Mouse (Mus musculus) heart, adult 8-10 months (tissue): Measurements from ENCODE around the gene Shc2. TPM values are rescaled to one million over a fixed set of nuclear protein-coding genes. Genes with fewer than 3 reads are reported as not detected.

Experiments used
- DNase-seq: peaks from one replicate; pipeline ENCODE4 v3.0.0; 2022; ENCODE audit warnings: low spot score
- total RNA-seq, 4 experiments: library from RNA; stranded (reverse); gene quantifications; 2 replicates each; pipeline ENCODE4 v1.2.4; 2022

Gene Shc2
- total RNA-seq, 4 experiments from 2014 or later, result 1.2 to 2.0 (median 1.2) TPM

GRCm38 (mm10) chr10:79668771-79669575 is 31.3 kb upstream of the Shc2 start, which contains the start of gene Tpgs1:
Tpgs1 (plus strand) TSS chr10:79669369.
- peak; percentile 92 for DNase-seq

- no peak for DNase-seq
These were observed 30.4 kb upstream of the Shc2 start for GRCm38 (mm10) chr10:79668076-79668475.

DNA sequence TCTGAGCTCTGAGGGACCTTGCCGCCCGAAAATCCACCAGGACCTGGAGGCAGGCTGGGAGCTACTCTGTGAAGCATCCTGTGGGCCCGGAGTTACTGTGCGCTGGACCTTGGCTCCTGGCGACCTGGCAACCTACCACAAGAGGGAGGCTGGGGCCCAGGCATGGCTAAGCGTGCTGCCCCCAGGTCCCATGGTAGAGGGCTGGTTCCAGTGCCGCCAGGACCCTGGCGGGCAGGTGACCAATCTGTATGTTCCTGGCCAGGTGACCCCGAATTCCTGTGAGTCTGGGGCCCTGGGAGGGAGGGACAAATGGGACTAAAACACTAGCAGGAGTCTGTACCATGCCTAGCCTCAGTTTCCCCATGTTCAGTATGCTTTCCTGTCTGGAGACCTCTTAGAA is 28.8 kb upstream of the Shc2 start:
- DNase-seq, result no peak

DNA sequence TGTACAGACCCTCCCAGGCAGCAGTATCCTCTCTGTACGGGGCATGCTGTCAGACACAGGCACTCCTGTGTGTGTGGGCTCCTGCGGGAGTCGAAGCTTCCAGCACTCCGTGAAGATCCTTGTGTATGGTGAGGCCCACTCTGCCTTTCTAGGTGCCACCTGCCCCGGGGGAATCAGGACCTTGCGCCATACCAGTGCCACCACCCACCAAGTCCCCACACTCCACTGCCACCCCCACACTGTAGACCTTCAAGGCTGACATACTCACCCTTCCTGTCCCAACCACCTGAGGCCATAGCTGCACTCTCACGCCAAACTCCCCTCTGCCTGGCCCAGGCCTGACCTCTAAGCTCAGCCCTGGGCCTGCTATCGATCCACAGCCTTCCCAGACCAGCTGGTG is 27.3 kb upstream of the Shc2 start:
- DNase-seq, result no peak

DNA sequence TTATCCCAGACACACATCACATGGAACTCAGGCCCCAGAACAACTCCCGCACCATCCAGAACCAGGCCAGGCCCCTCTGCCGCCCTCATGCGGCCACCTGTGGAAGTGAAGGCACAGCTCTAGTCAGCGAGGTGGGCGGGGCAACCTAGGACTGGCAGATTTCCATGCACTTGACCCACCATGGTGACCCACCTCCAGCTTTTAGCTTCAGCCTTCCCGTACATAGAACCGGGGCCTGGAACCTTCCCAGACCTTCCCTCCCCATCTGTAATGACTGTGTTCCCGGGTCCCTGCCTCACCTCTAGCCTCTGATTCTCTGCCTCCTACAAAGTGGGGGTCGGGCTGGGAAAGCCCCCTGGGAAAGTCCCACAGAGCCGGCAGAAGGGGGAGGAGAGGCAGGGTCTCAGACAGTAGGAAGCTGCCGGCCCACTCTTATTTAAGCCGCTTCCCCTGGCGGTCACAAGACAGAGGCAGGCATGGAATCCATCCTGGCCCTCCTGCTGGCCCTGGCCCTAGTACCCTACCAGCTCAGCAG is 26.5 kb upstream of the Shc2 start, which contains the start of gene Madcam1:
Madcam1 (plus strand) TSS at position 429 of the 535 bp plus-strand sequence.
- no peak for DNase-seq

GRCm38 (mm10) chr10:79661861-79662260 is 24.1 kb upstream of the Shc2 start:
- no peak for DNase-seq

DNA sequence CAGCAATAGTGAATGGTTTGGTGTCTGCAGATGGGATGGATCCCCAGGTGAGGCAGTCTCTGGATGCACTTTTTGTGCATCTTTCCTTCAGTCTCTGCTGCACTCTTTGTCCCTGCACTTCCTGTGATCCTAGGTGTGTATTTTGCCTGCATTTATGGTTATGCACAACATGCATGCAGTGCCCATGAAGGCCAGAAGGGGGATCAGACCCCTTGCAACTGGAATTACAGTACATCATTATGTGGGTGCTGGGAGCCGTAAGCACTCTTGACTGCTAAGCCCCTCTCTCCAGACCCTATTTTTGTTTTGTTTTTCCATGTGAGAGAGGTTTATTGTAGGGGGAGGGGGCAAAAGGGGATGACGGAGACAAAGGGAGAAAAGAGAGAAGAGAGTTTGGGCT is 22.6 kb upstream of the Shc2 start:
- no peak for DNase-seq

- DNase-seq, result no peak
These were observed 21.1 kb upstream of the Shc2 start for GRCm38 (mm10) chr10:79658829-79659228.

DNA sequence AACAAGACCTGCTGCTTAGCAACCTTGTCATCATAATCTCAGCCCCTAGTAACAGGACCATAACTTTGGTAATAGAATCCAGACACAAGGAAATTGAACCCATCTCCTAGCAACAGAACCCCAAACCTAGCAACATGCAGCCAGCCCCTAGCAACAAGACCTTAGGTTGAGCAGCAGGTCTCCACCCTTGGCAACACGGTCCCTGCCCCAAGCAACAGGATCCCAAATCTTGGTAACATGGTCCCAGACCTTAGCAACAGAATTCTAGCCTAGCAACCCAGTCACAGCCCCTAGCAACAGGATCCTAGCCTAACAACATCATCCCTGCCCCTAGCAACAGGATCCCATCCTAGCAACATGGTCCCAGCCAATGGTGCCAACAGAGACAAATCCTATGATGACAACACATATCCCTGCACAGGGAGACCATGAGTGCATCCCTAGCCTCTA is 17.3 kb upstream of the Shc2 start:
- DNase-seq, result no peak

DNA sequence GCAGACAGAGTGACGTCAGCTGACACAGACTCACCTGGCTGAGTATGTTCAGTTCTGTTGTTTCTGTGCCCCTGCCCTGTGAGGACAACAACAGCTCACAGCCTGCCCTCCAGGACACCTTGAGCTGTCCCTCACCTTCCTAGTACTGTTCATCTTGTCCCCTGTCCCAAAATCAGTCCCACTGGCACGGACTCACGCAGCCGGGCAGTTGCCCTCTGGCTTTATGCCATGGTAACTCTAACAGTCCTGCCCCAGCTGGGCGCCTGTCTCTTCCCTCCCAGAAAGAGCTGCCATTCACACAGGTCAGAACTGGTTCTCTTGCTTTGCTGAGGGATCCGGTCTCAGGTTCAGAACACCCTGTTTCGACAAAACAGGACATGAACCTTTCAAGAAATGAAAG is 15.1 kb upstream of the Shc2 start:
- DNase-seq, result no peak

DNA sequence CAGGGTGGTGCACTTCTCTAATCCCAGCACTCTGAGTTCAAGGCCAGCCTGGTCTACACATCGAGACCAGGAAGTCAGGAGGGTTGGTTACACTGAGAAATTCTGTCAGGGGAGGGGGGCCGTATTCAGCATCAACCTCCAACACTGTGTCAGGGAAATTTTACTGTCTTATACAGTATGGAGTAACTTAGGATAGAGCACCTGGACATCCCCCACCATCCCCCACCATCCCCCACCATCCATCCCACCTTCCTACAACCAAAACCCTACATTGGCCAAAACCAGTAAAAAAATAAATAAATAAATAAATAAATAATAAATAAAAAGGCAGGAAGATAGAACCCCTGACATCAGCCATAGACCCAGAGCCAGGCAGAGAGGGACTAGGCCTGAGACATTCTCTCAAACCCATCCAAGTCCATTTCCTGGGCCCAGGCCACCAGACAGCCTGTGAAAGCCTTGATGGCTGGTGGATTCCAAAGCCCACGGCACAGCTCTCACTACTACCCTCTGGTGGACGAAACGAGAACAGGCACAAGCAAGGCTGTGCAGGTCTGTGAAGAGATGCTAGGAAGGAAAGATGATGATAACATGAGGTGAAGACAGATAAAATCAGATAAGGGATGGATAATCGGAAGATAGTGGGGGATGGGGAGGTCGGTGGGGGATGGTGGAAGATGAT is 11.5 kb upstream of the Shc2 start:
- peak; percentile 55 for DNase-seq

- DNase-seq, result no peak
These were observed 8.0 kb upstream of the Shc2 start, which contains the start of gene Odf3l2 for GRCm38 (mm10) chr10:79645711-79646110. Odf3l2 (minus strand) TSS chr10:79645738.

DNA sequence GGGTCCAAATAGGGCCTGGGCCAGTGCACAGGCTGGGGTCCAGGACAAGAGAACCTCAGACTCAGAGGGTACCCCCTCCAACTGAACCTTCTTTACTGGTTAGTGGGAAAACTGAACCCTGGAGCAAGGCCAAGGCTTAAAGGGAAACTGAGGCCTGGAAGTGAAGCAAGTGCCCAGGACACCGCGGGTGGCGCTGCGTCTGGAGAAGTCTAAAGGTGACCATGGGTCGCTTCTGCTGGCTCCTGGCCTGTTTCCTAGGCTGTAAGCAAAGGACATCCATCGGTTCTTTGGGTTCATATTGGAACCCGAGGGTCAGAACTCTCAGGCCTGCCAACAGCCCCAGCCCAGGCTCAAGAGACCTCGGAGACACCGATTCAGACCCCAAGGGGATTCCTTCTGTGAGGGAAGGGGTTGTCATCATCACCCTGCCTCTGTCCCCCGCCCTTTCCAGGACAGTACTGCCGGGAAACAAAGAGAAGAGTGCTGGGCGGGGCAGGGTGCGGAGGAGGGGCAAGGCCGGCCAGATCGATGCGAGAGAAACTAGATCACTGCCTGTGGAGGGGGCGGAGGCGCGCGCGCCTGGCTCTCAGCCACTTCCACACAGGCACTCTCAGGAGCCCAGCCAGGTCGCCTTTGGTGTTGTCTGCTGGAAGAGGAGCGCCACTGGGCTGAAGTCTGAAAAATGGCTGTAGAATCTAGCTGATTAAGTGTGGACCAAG is 927 bp upstream of the Shc2 start:
- DNase-seq, result peak; percentile 32

DNA sequence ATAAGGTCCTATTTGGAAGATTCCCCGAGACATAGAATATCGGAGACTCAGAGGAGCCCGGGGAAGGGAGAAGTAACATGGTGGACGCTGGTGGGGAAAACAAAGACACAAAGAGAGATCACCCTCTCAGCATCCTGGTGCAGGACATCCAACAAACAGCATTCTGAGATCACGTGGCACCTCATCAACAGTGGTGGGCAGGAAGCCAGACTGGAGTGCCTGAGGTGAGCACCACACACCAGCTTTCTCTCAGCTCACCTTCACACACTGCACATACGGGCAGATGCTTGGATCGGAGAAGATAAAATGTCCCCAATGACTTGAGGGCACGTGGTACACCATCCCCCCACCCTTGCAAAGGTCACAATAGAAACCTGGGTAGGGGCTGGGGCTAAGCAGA is 1.4 kb downstream of the Shc2 start:
- DNase-seq, result no peak

GRCm38 (mm10) chr10:79633006-79633777 is 4.5 kb downstream of the Shc2 start:
- no peak for DNase-seq

GRCm38 (mm10) chr10:79631432-79631831 is 6.3 kb downstream of the Shc2 start:
- DNase-seq, result no peak

GRCm38 (mm10) chr10:79628377-79628776 is 9.3 kb downstream of the Shc2 start:
- no peak for DNase-seq

- no peak for DNase-seq
These were observed 11.6 kb downstream of the Shc2 start for GRCm38 (mm10) chr10:79626156-79626555.

DNA sequence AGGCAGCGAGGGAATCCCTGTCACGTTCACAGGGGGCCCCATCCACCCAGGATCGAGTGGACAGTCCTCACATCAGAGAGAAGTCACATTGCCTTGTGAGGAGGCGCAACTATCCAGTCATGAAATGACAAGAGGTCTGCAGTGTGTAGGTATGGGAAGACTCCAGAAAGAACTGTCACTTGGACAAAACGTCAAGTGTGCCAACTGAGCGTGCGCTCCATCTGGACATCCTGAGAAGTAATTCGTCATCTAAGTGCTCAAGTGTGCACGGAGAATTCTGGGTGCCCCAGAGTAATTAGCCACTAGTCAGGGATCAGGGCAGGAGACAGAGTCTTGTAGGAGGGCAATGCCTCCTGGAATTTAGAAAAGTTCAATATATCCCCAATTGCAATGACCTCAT is 12.3 kb downstream of the Shc2 start:
- DNase-seq, result no peak

DNA sequence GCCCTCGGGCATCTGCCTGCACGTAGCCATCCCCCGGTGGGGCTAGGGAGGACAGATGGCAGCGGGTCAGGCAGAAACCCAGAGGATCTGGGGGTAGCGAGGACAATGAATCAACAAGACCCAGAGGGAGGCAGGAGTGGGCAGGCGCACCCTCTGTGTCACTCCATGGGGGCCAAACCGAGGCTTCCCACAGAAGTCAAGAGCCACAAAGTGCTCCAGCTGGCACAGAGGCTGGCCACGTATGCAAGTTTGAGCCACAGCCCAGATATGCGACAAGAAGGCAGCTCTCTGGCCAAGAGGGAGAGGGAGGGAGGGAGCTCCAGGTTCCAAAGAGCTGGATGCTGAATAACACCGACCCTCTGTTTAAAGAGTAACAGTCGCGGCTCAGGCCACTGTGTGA is 13.8 kb downstream of the Shc2 start:
- peak; percentile 43 for DNase-seq

DNA sequence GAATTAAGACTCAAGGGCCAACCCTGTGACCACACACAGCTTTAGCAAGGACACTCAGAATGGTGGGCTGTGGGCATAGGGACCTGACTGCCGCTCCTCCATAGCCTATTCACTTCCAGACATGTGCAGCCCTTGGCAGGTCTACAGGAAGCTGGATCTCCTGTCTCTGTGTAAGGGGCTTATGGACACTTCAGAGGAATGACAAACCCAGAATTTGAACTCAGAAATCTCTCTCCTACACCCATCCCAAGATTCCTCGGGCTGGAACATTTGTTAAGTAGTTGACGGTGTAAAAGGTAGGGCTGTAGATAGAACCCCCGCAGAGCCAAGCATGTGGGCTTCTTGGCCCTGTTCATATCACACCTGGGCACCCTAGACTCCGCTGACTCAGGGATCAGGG is 21.3 kb downstream of the Shc2 start:
- DNase-seq, result no peak
